Mouse (Mus musculus): Measurements from ENCODE around the gene Iqcf6.
A peak's percentile ranks its signal among the peaks of the same experiment; 100 is the strongest.

Gene Iqcf6

DNA sequence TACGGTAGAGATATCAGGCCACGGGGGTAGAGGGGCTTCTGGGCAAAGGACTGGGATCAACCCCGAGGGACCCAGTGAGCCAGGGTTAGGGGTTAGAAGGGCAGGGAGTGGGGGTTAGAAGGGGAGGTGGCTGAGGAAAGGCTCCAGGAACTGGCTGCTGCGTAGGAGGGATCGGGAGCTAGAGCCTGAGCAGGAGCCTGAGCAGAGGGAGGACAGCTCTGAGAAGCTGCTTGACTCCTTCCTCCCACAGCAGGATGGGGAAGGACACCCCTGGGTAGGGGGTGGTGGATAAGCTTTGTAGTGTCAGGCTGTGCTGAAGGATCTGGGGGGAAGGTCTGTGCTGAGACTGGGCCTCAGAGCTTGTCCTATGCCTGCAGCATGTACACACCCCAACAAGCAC lies 30.4 kb downstream of the Iqcf6 start:
- no peak for DNase-seq (ENCODE audit: low spot score in 2 of 2)

DNA sequence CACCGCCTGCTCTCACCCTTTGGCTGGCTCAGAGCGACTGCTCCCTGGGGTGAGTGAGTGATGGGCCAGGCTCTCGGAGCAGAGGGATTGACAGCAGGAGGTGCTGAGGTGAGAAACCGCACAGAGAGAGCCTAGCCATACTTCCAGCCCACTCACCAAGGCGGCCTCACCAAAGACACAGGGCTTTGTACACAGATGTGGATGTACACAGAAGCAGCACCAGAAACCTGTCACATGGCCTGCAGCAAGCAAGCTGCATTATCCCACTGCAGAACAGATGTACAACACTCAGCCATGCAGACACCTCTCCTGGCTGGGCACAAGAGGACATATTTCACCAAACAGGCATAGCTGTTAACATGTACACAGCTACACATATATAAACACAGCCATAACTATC lies 31.2 kb downstream of the Iqcf6 start:
- no peak for DNase-seq (ENCODE audit: low spot score in 2 of 2)

DNA sequence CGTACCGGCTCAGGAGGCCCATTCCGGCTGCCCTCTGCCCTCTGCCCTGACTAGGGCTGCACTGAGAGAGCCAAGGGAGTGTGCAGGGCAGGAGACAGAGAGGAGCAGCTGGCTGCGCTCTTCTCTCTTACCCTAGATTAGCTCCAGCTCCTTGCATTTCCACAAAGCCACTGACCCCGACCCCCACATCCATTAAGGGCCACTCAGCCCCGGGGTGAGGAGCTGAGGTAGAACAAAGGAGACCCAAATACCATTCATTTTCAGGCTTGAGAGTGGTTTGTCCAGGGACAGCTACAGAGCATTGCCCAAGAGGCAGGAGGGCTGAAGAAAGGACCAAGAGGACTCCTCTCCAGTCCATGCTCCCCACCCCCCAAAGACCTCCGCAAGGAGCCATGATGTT lies 33.1 kb downstream of the Iqcf6 start:
- DNase-seq (ENCODE audit: low spot score in 2 of 2), result no peak

DNA sequence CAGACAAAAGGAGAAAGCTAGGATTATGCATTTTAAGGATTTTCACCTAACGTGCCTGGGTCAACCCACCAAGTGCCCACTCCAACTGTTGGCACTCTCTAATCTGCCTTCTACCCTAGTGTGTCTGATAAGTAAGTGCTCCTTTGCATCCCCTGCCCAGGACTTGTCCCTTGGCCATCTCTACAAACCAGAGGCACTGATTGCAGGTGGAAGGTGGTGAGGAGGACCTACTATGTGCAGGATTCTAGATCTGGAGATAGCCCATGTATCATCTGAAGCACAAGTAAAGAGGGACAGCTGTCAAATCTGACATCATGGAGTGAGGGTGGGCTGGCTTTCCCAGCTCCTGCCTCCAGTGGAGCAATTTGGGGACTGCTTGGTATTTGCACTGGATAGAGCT lies 33.6 kb downstream of the Iqcf6 start:
- no peak for DNase-seq (ENCODE audit: low spot score in 2 of 2)

DNA sequence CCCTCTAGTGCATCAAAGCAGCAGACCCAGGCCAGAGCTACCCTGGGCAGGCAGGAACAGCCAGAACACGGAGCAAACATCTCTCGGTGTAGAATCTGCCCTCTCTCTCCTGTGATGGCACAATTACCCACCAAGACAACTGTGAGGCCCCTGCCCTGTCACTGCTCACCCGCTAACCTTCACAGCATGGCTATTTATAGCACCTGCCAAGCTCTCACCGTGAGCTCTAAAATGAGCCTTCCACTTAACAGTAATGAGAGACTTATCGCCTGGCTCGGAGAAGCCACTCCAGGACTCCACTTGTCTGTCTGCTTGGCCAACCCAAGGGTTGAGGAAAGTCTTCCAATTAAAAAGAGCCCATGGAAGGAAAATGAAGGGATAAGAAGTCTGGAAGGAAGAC lies 36.8 kb downstream of the Iqcf6 start:
- DNase-seq (ENCODE audit: low spot score in 2 of 2), result no peak

DNA sequence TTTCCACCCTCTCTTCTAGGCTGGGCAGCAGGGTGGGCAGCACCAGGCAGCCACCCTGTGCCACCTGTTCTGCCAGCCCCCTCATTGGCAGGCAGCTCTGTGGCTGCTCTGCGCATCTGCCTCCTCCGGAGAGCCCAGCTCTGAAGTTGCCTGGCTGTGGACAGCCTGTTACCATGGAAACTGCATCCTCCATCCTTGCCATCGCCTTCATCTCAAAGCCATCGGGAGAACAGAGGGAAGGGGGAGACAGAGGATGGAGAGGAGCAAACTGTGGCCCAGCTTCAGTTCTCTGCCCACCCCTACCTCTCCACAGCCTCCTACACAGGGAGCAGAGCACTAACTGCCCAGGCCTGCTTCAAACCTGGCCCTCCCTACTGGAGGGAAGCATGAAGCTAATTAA lies 38.1 kb downstream of the Iqcf6 start:
- peak; percentile 79 to 84 for DNase-seq (ENCODE audit: low spot score in 2 of 2)

DNA sequence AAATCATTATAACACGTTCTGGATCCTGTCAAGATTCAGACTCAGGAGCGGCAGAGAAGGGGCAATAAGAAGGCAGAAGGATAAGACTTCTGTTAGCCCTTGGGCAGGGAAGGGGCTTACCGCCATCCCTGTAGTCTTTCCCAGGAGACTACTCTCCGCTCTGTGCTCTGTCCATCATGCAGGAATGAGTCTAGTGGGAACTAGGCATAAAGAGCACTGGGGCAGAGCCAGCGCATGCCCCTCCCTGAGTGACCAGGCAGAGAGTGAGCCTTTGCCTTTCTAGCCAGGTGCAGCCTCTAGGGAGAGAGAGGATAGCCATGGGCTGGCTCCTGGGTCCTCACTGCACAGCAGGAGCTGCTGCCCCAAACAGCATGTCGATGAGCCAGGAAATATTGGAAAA lies 38.5 kb downstream of the Iqcf6 start:
- DNase-seq (ENCODE audit: low spot score in 2 of 2), result no peak

DNA sequence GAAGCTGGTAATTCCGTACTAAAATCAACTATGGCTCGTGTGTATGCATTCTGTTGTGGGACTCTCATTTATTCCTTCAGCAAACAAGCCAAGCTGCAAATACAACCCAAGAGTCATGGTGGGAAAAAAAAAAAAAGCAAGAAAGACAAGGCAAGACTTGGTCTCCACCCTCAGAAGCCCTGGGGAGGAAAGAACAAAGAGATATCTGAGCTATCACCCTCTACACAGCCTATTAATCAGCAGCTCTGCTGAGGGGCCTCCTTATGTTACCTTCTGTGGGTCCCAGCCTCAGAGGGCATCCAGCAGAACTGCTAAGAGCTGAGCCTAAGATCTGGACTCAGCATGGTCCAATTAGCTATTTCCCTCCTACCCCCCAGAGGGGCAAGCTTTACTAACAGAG lies 47.5 kb downstream of the Iqcf6 start:
- DNase-seq (ENCODE audit: low spot score in 2 of 2), result no peak

DNA sequence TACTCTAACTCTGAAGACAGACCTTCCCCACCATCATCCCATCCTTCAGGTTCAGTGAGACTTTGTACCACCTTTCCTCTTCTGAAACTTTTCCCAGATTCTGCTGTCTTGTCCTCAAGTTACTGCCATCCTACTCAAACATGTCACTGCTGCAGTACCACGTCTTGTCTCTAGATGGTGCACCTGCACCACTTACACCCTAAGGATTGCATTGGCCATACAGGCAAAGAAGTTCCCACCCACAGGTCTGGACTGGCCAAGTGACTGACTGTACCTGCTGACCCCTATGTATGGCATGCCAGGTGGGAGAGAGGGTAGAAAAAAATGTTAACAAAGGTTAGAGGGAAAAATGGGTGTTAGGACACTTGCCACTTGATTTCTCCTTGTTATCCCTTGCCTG lies 49.1 kb downstream of the Iqcf6 start:
- DNase-seq (ENCODE audit: low spot score in 2 of 2), result peak; percentile 68 to 94

DNA sequence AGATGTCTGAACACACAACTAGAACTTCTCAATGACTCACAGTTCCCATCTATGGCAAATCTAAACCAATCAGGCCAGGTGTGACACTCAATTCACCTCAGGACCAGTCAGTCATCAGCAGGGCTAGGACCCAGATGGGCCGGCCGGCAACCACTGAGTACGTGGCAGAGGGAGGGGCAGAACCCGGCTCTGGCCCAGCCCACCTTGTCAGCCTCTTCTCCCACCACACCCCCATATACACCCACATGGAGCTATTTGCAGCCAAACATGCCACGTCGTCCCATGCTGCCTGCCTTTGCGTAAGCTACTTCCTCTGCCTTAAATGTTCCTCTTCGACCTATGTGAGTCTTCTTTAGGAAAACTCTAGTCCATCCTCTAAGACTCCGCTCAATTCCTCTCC lies 49.6 kb downstream of the Iqcf6 start:
- DNase-seq (ENCODE audit: low spot score in 2 of 2), result peak in 1 of 2 experiments; percentile 55

DNA sequence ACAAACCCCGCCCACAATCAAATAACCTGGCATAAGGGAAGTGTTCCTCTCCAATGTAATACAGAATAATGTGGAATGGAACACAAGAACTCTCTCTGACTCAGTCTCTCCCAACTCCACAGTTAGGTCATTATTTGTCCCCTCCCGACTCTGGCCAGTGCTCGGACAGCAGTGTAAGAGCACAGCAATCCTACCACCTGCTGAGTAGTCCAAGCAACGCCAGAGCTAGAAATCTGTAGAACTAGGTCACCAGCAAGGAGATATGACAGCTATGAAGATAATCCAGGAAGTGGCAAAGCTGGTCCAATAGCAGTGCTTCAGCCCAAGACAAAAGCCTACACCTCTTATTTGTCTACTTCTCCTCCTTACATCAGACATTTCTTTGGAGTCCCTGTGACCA lies 50.2 kb downstream of the Iqcf6 start:
- no peak for DNase-seq (ENCODE audit: low spot score in 2 of 2)
